8 mouse cellular contexts compared by ENCODE assay signal in genomic region chr4:150283993-150284392, GRCm38 (mm10). TPM values are rescaled to one million over a fixed set of nuclear protein-coding genes. Genes with fewer than 3 reads are reported as not detected.
DNase-seq lines count a peak whose midpoint lies in the region; ATAC-seq lines count a peak whose summit lies in the region.

No protein-coding gene starts in this region.

- peak overlapping the region; percentile 99 for H3K4me3 ChIP-seq in forebrain, embryonic 16.5 days (replicated peaks; ENCODE audit: low read length)
- H3K4me3 ChIP-seq in midbrain, embryonic 14.5 days (replicated peaks; ENCODE audit: low read depth, low read length): peak overlapping the region; percentile 95

- ATAC-seq in forebrain, embryonic 16.5 days: no peak
- no peak for ATAC-seq in midbrain, embryonic 14.5 days (ENCODE audit: low FRiP score, low TSS enrichment)

- H3K4me2 ChIP-seq in forebrain, embryonic 16.5 days (ENCODE audit: low read length): peak overlapping the region; percentile 75
- H3K4me2 ChIP-seq in midbrain, embryonic 14.5 days (ENCODE audit: low read length): peak overlapping the region; percentile 68

- WGBS in forebrain, embryonic 16.5 days: 3% methylated on average over 6 of the region's 6 CpGs
- 2% methylated on average over 6 of the region's 6 CpGs for WGBS in midbrain, embryonic 14.5 days

- H3K4me1 ChIP-seq in forebrain, embryonic 16.5 days (replicated peaks; ENCODE audit: control insufficient read depth, insufficient read depth, low read length): peaks cover 26% of the 10 kb centered on the region
- H3K4me1 ChIP-seq in midbrain, embryonic 14.5 days (ENCODE audit: control insufficient read depth, insufficient read depth, low read length): peaks cover 15% of the 10 kb centered on the region

- H3K9ac ChIP-seq in forebrain, embryonic 16.5 days (replicated peaks; ENCODE audit: low read depth, low read length): peak overlapping the region; percentile 100
- H3K9ac ChIP-seq in midbrain, embryonic 14.5 days (replicated peaks; ENCODE audit: low read length): peak overlapping the region; percentile 99; the same call in 1 of the 2 replicates

- peak overlapping the region; percentile 70 for H3K27ac ChIP-seq in forebrain, embryonic 16.5 days (ENCODE audit: low read length)
- H3K27ac ChIP-seq in midbrain, embryonic 14.5 days (replicated peaks; ENCODE audit: low read depth, low read length): peak overlapping the region; percentile 93

- H3K9me3 ChIP-seq in forebrain, embryonic 16.5 days (ENCODE audit: control insufficient read depth, low read length): no peaks in the 10 kb centered on the region
- H3K9me3 ChIP-seq in midbrain, embryonic 14.5 days (ENCODE audit: control insufficient read depth, low read length): no peaks in the 10 kb centered on the region

- no peaks in the 10 kb centered on the region for H3K27me3 ChIP-seq in forebrain, embryonic 16.5 days (replicated peaks; ENCODE audit: control insufficient read depth, insufficient read depth, low read length)
- H3K27me3 ChIP-seq in midbrain, embryonic 14.5 days (ENCODE audit: control insufficient read depth, insufficient read depth, low read length): no peaks in the 10 kb centered on the region

- no peaks in the 10 kb centered on the region for H3K36me3 ChIP-seq in forebrain, embryonic 16.5 days (ENCODE audit: control insufficient read depth, insufficient read depth)
- no peaks in the 10 kb centered on the region for H3K36me3 ChIP-seq in midbrain, embryonic 14.5 days (ENCODE audit: control insufficient read depth, insufficient read depth, low read length)

- DNase-seq in adrenal gland, postnatal 10 days: peak; percentile 30
- DNase-seq in adrenal gland, postnatal 4 days (ENCODE audit: low spot score in 2 of 2): no peak
- peak; percentile 59 for DNase-seq in MN1 (ENCODE audit: low spot score)
- peak; percentile 58 for DNase-seq in kidney, postnatal 10 days
- DNase-seq in midbrain, embryonic 14.5 days: peak; percentile 84
- no peak for DNase-seq in adrenal gland, adult 2 months
- no peak for DNase-seq in adrenal gland, adult 8-10 months

RNA-seq across cellular contexts. Expression of gene Rere, which starts 2.5 kb away (rescaled TPM):
- 100 to 1,000 TPM in 1 of 2 experiments, 10 to 100 TPM in 1; 85.3 to 118 TPM for total RNA-seq in adrenal gland, postnatal 10 days (2021)
- total RNA-seq in adrenal gland, postnatal 4 days (2021): 100 to 1,000 TPM; 150 to 160 TPM
- 25.2 and 34.5 TPM in 2 replicates for polyA plus RNA-seq in forebrain, embryonic 16.5 days (2015; fragmentation: Nextera tagmentation; extraction: Ambion mirVana)
- 37.6 and 48.6 TPM in 2 replicates for polyA plus RNA-seq in midbrain, embryonic 14.5 days (2014; fragmentation: Nextera tagmentation; extraction: Ambion mirVana)
- 100 to 1,000 TPM; 104 to 105 TPM for total RNA-seq in adrenal gland, adult 2 months (2021)
- polyA plus RNA-seq in adrenal gland, adult 2 months (2012; rRNA removed): 81.0 and 112 TPM in 2 replicates
- total RNA-seq in adrenal gland, adult 8-10 months (2022): 100 to 1,000 TPM; 108 to 187 (median 139) TPM

RNA-seq across cellular contexts. Expression of gene Eno1, which starts 47.5 kb away (rescaled TPM):
- total RNA-seq in adrenal gland, postnatal 10 days (2021): 100 to 1,000 TPM; 442 to 474 TPM
- 100 to 1,000 TPM; 259 to 261 TPM for total RNA-seq in adrenal gland, postnatal 4 days (2021)
- polyA plus RNA-seq in forebrain, embryonic 16.5 days (2015; fragmentation: Nextera tagmentation; extraction: Ambion mirVana): 979 and 980 TPM in 2 replicates
- 935 and 972 TPM in 2 replicates for polyA plus RNA-seq in midbrain, embryonic 14.5 days (2014; fragmentation: Nextera tagmentation; extraction: Ambion mirVana)
- total RNA-seq in adrenal gland, adult 2 months (2021): 100 to 1,000 TPM; 381 to 501 TPM
- 425 and 428 TPM in 2 replicates for polyA plus RNA-seq in adrenal gland, adult 2 months (2012; rRNA removed)
- 100 to 1,000 TPM; 203 to 424 (median 307) TPM for total RNA-seq in adrenal gland, adult 8-10 months (2022)

Comparison
In these comparisons a context has a peak if more than half of its experiments do, and no peak if none do; other contexts are left out.
1. DNase-seq: peak in adrenal gland, postnatal 10 days (single experiment), MN1 (single experiment), kidney, postnatal 10 days (single experiment) and midbrain, embryonic 14.5 days (single experiment); none in adrenal gland, postnatal 4 days (0 of 2), adrenal gland, adult 2 months (single experiment) and adrenal gland, adult 8-10 months (single experiment).